Mouse (Mus musculus) frontal cortex, adult (tissue): Measurements from ENCODE around the gene Gstcd.

Experiments
- ATAC-seq: cut with Nextera tagmentation; 2 replicates; pipeline ENCODE4 v1.9.2; 2017; ENCODE audit warnings: mild to moderate bottlenecking, moderate library complexity, mixed read lengths; ENCODE audit not compliant: low TSS enrichment

Gstcd gene

GRCm38 (mm10) chr3:133026977-133027376, 64.9 kb downstream of the Gstcd start:
- ATAC-seq, result no peak

GRCm38 (mm10) chr3:133007250-133007649, 84.6 kb downstream of the Gstcd start:
- ATAC-seq, result no peak

- ATAC-seq, result no peak
These were observed 95.5 kb downstream of the Gstcd start for GRCm38 (mm10) chr3:132996299-132996698.

- no peak for ATAC-seq
These were observed 95.9 kb downstream of the Gstcd start for GRCm38 (mm10) chr3:132995904-132996267.

GRCm38 (mm10) chr3:132995172-132995903, 96.5 kb downstream of the Gstcd start:
- no peak for ATAC-seq

GRCm38 (mm10) chr3:132986188-132986587, 105.6 kb downstream of the Gstcd start:
- ATAC-seq, result 0 out of 2 replicates have a peak, but pooled peaks have one; percentile 34

- 0 out of 2 replicates have a peak, but pooled peaks have one; percentile 27 for ATAC-seq
These were observed 107.9 kb downstream of the Gstcd start for GRCm38 (mm10) chr3:132983845-132984485.

GRCm38 (mm10) chr3:132981968-132982367, 109.9 kb downstream of the Gstcd start:
- ATAC-seq, result no peak

- ATAC-seq, result no peak
These were observed 111.9 kb downstream of the Gstcd start for GRCm38 (mm10) chr3:132979781-132980461.

GRCm38 (mm10) chr3:132966255-132966654, 125.6 kb downstream of the Gstcd start:
- no peak for ATAC-seq

GRCm38 (mm10) chr3:132964715-132965507, 126.9 kb downstream of the Gstcd start:
- ATAC-seq, result no peak

- ATAC-seq, result peak; percentile 93
These were observed 129.0 kb downstream of the Gstcd start for GRCm38 (mm10) chr3:132962631-132963361.

- ATAC-seq, result no peak
These were observed 141.3 kb downstream of the Gstcd start for GRCm38 (mm10) chr3:132950529-132950880.

- peak; percentile 71 for ATAC-seq
These were observed 141.9 kb downstream of the Gstcd start, which contains the start of gene Npnt for GRCm38 (mm10) chr3:132949791-132950528. Gene Npnt (minus strand): TSS chr3:132950291.

- peak; percentile 29 for ATAC-seq
These were observed 142.4 kb downstream of the Gstcd start for GRCm38 (mm10) chr3:132949380-132949790.

GRCm38 (mm10) chr3:132948298-132948795, 143.5 kb downstream of the Gstcd start:
- ATAC-seq, result peak; percentile 64

GRCm38 (mm10) chr3:132946086-132946485, 145.7 kb downstream of the Gstcd start:
- ATAC-seq, result no peak

- ATAC-seq, result no peak
These were observed 146.2 kb downstream of the Gstcd start for GRCm38 (mm10) chr3:132945669-132946068.

- no peak for ATAC-seq
These were observed 147.2 kb downstream of the Gstcd start for GRCm38 (mm10) chr3:132944609-132945008.

- no peak for ATAC-seq
These were observed 147.6 kb downstream of the Gstcd start for GRCm38 (mm10) chr3:132944193-132944592.
